Mouse (Mus musculus): ENCODE results near the gene Stard13. TPM values are rescaled to one million over a fixed set of nuclear protein-coding genes. Genes with fewer than 3 reads are reported as not detected.

Stard13 gene
- polyA plus RNA-seq, 1 experiment = 57.3 TPM

GRCm38 (mm10) chr5:151248671-151249620 is 15.3 kb upstream of the Stard13 start:
- 71% methylated on average over 10 of the region's 10 CpGs for whole genome bisulfite sequencing
- TF ChIP-seq POLR2A (IDR thresholded peaks at IDR 0.05; ENCODE audit: borderline replicate concordance, extremely low read depth, low read depth, low read length) (no peak), CTCF (IDR thresholded peaks at IDR 0.05; ENCODE audit: insufficient read depth, low read length) (no peak)
- H3K4me3 ChIP-seq (replicated peaks; ENCODE audit: extremely low read depth, low read depth, low read length) = no peak overlapping the region
- H3K4me1 ChIP-seq (ENCODE audit: control insufficient read depth, insufficient read depth, low read length) = peaks cover 10% of the 10 kb centered on the region
- no peak for DNase-seq

GRCm38 (mm10) chr5:151248084-151248483 is 14.4 kb upstream of the Stard13 start:
- 77% methylated on average over 2 of the region's 2 CpGs for WGBS
- TF ChIP-seq POLR2A (IDR thresholded peaks at IDR 0.05; ENCODE audit: borderline replicate concordance, extremely low read depth, low read depth, low read length) = no peak
- TF ChIP-seq CTCF (IDR thresholded peaks at IDR 0.05; ENCODE audit: insufficient read depth, low read length) = no peak
- DNase-seq = no peak
- H3K4me1 ChIP-seq (ENCODE audit: control insufficient read depth, insufficient read depth, low read length) = peaks cover 10% of the 10 kb centered on the region
- H3K4me3 ChIP-seq (replicated peaks; ENCODE audit: extremely low read depth, low read depth, low read length) = no peak overlapping the region

- Histone ChIP-seq H3K4me1 (ENCODE audit: control insufficient read depth, insufficient read depth, low read length) (peaks cover 10% of the 10 kb centered on the region), H3K4me3 (replicated peaks; ENCODE audit: extremely low read depth, low read depth, low read length) (no peak overlapping the region)
- TF ChIP-seq CTCF (IDR thresholded peaks at IDR 0.05; ENCODE audit: insufficient read depth, low read length) = no peak
- TF ChIP-seq POLR2A (IDR thresholded peaks at IDR 0.05; ENCODE audit: borderline replicate concordance, extremely low read depth, low read depth, low read length) = no peak
- DNase-seq = peak; percentile 19
- 21% methylated on average over 11 of the region's 11 CpGs for WGBS
Measured at GRCm38 (mm10) chr5:151247115-151247875, 13.7 kb upstream of the Stard13 start.

- Histone ChIP-seq H3K4me3 (replicated peaks; ENCODE audit: extremely low read depth, low read depth, low read length) (no peak overlapping the region), H3K4me1 (ENCODE audit: control insufficient read depth, insufficient read depth, low read length) (peaks cover 10% of the 10 kb centered on the region)
- WGBS = 85% methylated on average over 2 of the region's 2 CpGs
- DNase-seq = no peak
- TF ChIP-seq CTCF (IDR thresholded peaks at IDR 0.05; ENCODE audit: insufficient read depth, low read length) (no peak), POLR2A (IDR thresholded peaks at IDR 0.05; ENCODE audit: borderline replicate concordance, extremely low read depth, low read depth, low read length) (no peak)
Measured at GRCm38 (mm10) chr5:151246287-151246686, 12.7 kb upstream of the Stard13 start.

- TF ChIP-seq CTCF (IDR thresholded peaks at IDR 0.05; ENCODE audit: insufficient read depth, low read length) (no peak), POLR2A (IDR thresholded peaks at IDR 0.05; ENCODE audit: borderline replicate concordance, extremely low read depth, low read depth, low read length) (no peak)
- 73% methylated on average over 5 of the region's 5 CpGs for WGBS
- H3K4me1 ChIP-seq (ENCODE audit: control insufficient read depth, insufficient read depth, low read length) = peaks cover 10% of the 10 kb centered on the region
- no peak for DNase-seq
- H3K4me3 ChIP-seq (replicated peaks; ENCODE audit: extremely low read depth, low read depth, low read length) = no peak overlapping the region
Measured at GRCm38 (mm10) chr5:151245571-151245970, 11.9 kb upstream of the Stard13 start.

- H3K4me1 ChIP-seq (ENCODE audit: control insufficient read depth, insufficient read depth, low read length) = no peaks in the 10 kb centered on the region
- WGBS = 70% methylated on average over 9 of the region's 9 CpGs
- no peak overlapping the region for H3K4me3 ChIP-seq (replicated peaks; ENCODE audit: extremely low read depth, low read depth, low read length)
- DNase-seq = no peak
- no peak for TF ChIP-seq POLR2A (IDR thresholded peaks at IDR 0.05; ENCODE audit: borderline replicate concordance, extremely low read depth, low read depth, low read length)
- no peak for TF ChIP-seq CTCF (IDR thresholded peaks at IDR 0.05; ENCODE audit: insufficient read depth, low read length)
Measured at GRCm38 (mm10) chr5:151238730-151239129, 5.1 kb upstream of the Stard13 start.

GRCm38 (mm10) chr5:151236411-151236810 is 2.8 kb upstream of the Stard13 start:
- 88% methylated on average over 5 of the region's 5 CpGs for WGBS
- no peak overlapping the region for H3K4me3 ChIP-seq (replicated peaks; ENCODE audit: extremely low read depth, low read depth, low read length)
- no peak for DNase-seq
- TF ChIP-seq CTCF (IDR thresholded peaks at IDR 0.05; ENCODE audit: insufficient read depth, low read length) (no peak), POLR2A (IDR thresholded peaks at IDR 0.05; ENCODE audit: borderline replicate concordance, extremely low read depth, low read depth, low read length) (no peak)
- peaks cover 5% of the 10 kb centered on the region for H3K4me1 ChIP-seq (ENCODE audit: control insufficient read depth, insufficient read depth, low read length)

- TF ChIP-seq POLR2A (IDR thresholded peaks at IDR 0.05; ENCODE audit: borderline replicate concordance, extremely low read depth, low read depth, low read length) (no peak), CTCF (IDR thresholded peaks at IDR 0.05; ENCODE audit: insufficient read depth, low read length) (no peak)
- Histone ChIP-seq H3K4me3 (replicated peaks; ENCODE audit: extremely low read depth, low read depth, low read length) (peak overlapping the region; percentile 70), H3K4me1 (ENCODE audit: control insufficient read depth, insufficient read depth, low read length) (peaks cover 5% of the 10 kb centered on the region)
- WGBS = 33% methylated on average over 8 of the region's 13 CpGs
- no peak for DNase-seq
Measured at GRCm38 (mm10) chr5:151232576-151233299, 898 bp downstream of the Stard13 start.

GRCm38 (mm10) chr5:151231861-151232260 is 1.8 kb downstream of the Stard13 start:
- 68% methylated on average over 7 of the region's 7 CpGs for WGBS
- DNase-seq = no peak
- no peak overlapping the region for H3K4me3 ChIP-seq (replicated peaks; ENCODE audit: extremely low read depth, low read depth, low read length)
- H3K4me1 ChIP-seq (ENCODE audit: control insufficient read depth, insufficient read depth, low read length) = peaks cover 5% of the 10 kb centered on the region
- TF ChIP-seq POLR2A (IDR thresholded peaks at IDR 0.05; ENCODE audit: borderline replicate concordance, extremely low read depth, low read depth, low read length) = no peak
- no peak for TF ChIP-seq CTCF (IDR thresholded peaks at IDR 0.05; ENCODE audit: insufficient read depth, low read length)
